Mouse (Mus musculus) midbrain, postnatal 0 days (tissue): ENCODE results near the gene Itpr1. TPM values are rescaled to one million over a fixed set of nuclear protein-coding genes. Genes with fewer than 3 reads are reported as not detected.

Experiments
- ATAC-seq: fragments of 200-750 bp; cut with Nextera tagmentation; 2 replicates; pipeline ENCODE4 v1.8.0; 2017; ENCODE audit warnings: moderate number of reproducible peaks, mild to moderate bottlenecking, moderate TSS enrichment, moderate library complexity; ENCODE audit not compliant: low FRiP score
- DNase-seq: peaks from one replicate; pipeline ENCODE4 v3.0.0-alpha.2; 2015; ENCODE audit warnings: low spot score
- H3K27ac ChIP-seq: fragments of 300-500 bp; sonication (generic); 2 replicates; pipeline ENCODE4 v1.5.1; 2014; ENCODE audit warnings: low read depth, mild to moderate bottlenecking, low read length, mixed read lengths
- H3K27me3 ChIP-seq: fragments of 300-500 bp; sonication (generic); 2 replicates; pipeline ENCODE4 v1.6.1; 2014; ENCODE audit warnings: low read length, control low read depth, mixed read lengths; ENCODE audit not compliant: insufficient read depth
- H3K36me3 ChIP-seq: fragments of 300-500 bp; sonication (generic); 2 replicates; pipeline ENCODE4 v1.6.1; 2014; ENCODE audit warnings: low read length, control low read depth, mixed read lengths; ENCODE audit not compliant: insufficient read depth
- H3K4me1 ChIP-seq: fragments of 300-500 bp; sonication (generic); 2 replicates; pipeline ENCODE4 v1.6.1; 2014; ENCODE audit warnings: mild to moderate bottlenecking, control low read depth, antibody characterized with exemption, low read length, mixed read lengths; ENCODE audit not compliant: insufficient read depth
- H3K4me2 ChIP-seq: fragments of 300-500 bp; sonication (generic); 2 replicates; pipeline ENCODE4 v1.6.1; 2014; ENCODE audit warnings: low read depth, mild to moderate bottlenecking, low read length, mixed read lengths; ENCODE audit not compliant: poor library complexity, severe bottlenecking
- H3K4me3 ChIP-seq: fragments of 300-500 bp; sonication (generic); 2 replicates; pipeline ENCODE4 v1.5.1; 2014; ENCODE audit warnings: low read depth, mild to moderate bottlenecking, low read length, moderate library complexity
- H3K9ac ChIP-seq: fragments of 300-500 bp; sonication (generic); replicated peaks from 2 replicates; pipeline ENCODE4 v1.6.1; 2014; ENCODE audit warnings: mild to moderate bottlenecking, low read length, moderate library complexity, mixed read lengths; ENCODE audit not compliant: poor library complexity, severe bottlenecking
- H3K9me3 ChIP-seq: fragments of 300-500 bp; sonication (generic); 2 replicates; pipeline ENCODE4 v1.6.1; 2016; ENCODE audit warnings: low read length, control low read depth
- CTCF ChIP-seq: IDR thresholded peaks from 2 replicates; pipeline ENCODE4 v1.5.1; 2016; ENCODE audit warnings: antibody characterized with exemption, mild to moderate bottlenecking
- WGBS: fragments of 180-500 bp; shearing (Covaris S2); extraction: QIAGEN DNeasy Blood & Tissue Kit; methylation state at CpG from one replicate; pipeline ENCODE4 v1.1.7; 2014; 5-methylcytosine and 5-hydroxymethylcytosine counted together
- polyA plus RNA-seq: library from polyadenylated mRNA; unstranded; fragments of >200 nt; fragmentation: Nextera tagmentation; extraction: Ambion mirVana; gene quantifications from 2 replicates; pipeline ENCODE4 v1.2.1, GENCODE M21; 2015
- total RNA-seq: library from RNA; depleted of rRNA; stranded (reverse); fragments of >200 nt; gene quantifications from 2 replicates; pipeline ENCODE4 v1.2.3, GENCODE M21; 2014

Itpr1 gene
- total and polyA plus RNA-seq, 2 experiments from 2014 or later: 3.3 to 23.2 TPM

DNA sequence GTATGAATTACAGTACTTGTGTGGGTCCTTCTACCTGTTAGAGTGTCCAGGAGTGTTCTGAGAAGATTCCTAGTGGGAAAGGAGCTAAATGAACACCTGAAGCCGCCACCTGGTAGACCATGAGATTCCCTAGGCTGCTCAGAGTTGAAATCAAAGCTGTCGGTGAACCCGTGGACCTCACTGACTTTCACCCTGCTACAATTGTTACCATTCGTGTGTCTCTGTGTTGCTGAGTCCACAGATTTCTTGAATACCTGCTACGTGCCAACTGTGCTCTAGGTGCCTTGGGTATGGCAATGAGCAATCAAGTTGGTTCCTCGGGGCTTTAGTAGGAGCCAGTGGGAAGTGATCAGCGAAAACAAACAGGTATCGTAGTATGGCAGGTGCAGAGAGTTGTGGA is 3.9 kb downstream of the Itpr1 start:
- Histone ChIP-seq H3K4me1 (no peaks in the 10 kb centered on the region), H3K27ac (no peak overlapping the region), H3K36me3 (no peaks in the 10 kb centered on the region), H3K9ac (no peak overlapping the region), H3K4me3 (no peak overlapping the region), H3K4me2 (no peak overlapping the region), H3K27me3 (no peaks in the 10 kb centered on the region), H3K9me3 (no peaks in the 10 kb centered on the region)
- DNase-seq: no peak
- WGBS: 96% methylated on average over 8 of the region's 8 CpGs
- no peak for TF ChIP-seq CTCF
- ATAC-seq: no peak

DNA sequence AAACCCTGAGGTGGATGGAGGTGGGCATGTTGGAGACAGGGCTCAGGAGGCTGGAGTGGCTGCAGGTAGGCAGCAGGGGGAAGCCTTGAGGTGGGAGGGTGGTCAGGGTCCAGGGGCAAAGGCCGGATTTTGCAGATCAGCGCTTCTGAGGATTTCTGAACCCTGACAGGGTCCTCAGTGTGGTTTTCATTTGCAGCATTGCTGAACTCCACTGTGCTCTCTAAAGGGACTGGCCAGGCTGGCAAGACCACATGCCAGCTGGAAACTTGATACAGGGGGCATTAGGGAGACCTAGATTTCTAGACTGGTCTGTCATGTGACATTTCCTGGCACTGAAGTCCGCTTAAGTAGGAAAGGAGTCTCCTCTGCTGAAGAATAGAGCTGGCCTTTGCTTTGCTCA is 5.1 kb downstream of the Itpr1 start:
- no peaks in the 10 kb centered on the region for H3K9me3 ChIP-seq
- no peak for TF ChIP-seq CTCF
- H3K4me1 ChIP-seq: no peaks in the 10 kb centered on the region

DNA sequence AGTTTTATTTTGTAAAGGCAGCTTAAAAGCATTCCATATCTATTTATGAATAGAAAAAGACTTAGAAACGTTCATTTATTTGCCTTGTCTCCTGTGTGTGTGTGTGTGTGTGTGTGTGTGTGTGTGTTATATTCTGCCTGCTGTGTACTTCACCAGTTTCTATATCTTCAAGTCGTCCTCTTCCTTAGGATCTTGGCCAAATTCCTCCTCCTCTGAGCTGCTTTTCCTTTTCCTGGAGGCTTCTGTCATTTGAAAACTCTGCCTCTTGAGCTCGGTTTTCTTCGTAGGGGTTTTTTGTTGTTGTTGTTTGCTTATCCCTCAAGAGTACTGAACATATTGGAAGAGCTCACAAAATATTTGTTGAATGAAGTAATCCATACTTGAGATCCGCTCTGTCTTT is 9.5 kb downstream of the Itpr1 start:
- no peak overlapping the region for H3K9ac ChIP-seq
- no peak for ATAC-seq
- H3K9me3 ChIP-seq: no peaks in the 10 kb centered on the region
- 61% methylated on average over 5 of the region's 5 CpGs for WGBS
- H3K27ac ChIP-seq: no peak overlapping the region
- DNase-seq: no peak
- H3K27me3 ChIP-seq: no peaks in the 10 kb centered on the region
- no peaks in the 10 kb centered on the region for H3K4me1 ChIP-seq
- H3K4me3 ChIP-seq: no peak overlapping the region
- no peaks in the 10 kb centered on the region for H3K36me3 ChIP-seq
- TF ChIP-seq CTCF: no peak
- H3K4me2 ChIP-seq: no peak overlapping the region

More for the DNA sequence above, 5.1 kb downstream of the Itpr1 start:
- WGBS: 76% methylated on average over 3 of the region's 3 CpGs
- no peaks in the 10 kb centered on the region for H3K36me3 ChIP-seq
- H3K4me3 ChIP-seq: no peak overlapping the region
- H3K9ac ChIP-seq: no peak overlapping the region
- no peak for DNase-seq
- no peak overlapping the region for H3K27ac ChIP-seq
- H3K27me3 ChIP-seq: no peaks in the 10 kb centered on the region
- ATAC-seq: no peak
- no peak overlapping the region for H3K4me2 ChIP-seq

DNA sequence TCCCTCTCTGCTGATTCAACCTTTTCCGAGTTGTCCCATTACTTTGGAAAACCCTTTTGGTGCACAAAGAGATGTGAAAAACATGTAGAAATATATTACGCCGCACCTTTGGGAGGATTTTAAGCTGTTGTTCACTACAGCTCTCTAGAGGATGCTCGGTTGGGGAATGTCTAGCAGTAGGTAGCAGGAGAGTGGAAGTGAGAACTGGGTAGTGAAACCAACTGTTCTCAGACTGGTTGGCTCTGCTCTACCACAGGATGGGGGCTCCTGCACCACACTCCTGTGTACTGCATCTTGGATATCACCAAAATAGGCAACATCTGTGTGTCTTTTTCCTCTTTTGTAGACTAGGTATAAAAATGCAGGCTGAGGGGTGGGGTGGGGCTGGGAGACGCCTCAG is 10.0 kb downstream of the Itpr1 start:
- Histone ChIP-seq H3K36me3 (no peaks in the 10 kb centered on the region), H3K4me3 (no peak overlapping the region), H3K9ac (no peak overlapping the region), H3K4me2 (no peak overlapping the region), H3K27ac (no peak overlapping the region), H3K4me1 (no peaks in the 10 kb centered on the region), H3K27me3 (no peaks in the 10 kb centered on the region), H3K9me3 (no peaks in the 10 kb centered on the region)
- DNase-seq (no peak), ATAC-seq (no peak)
- no peak for TF ChIP-seq CTCF
- 91% methylated on average over 5 of the region's 5 CpGs for WGBS

DNA sequence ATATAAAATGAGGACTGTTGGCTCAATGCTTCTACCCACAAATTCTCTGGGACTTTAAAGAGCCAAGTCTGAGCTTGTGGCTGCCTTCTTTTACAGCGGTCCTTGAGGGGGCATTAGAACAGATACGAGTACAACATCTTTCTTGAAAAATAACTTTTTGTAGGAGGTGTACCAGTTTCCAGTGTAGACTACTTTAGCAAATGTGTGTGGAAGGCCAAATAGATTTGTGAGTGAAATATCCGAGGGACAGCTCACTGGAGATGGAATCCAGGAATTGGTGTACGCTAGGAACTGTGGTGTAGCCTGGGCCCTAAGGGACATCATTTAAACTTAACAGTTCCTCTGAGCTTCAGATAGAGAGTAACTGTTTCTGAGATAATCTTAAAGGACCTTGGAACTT is 11.5 kb downstream of the Itpr1 start:
- H3K27me3 ChIP-seq: no peaks in the 10 kb centered on the region
- no peak overlapping the region for H3K4me2 ChIP-seq
- no peak overlapping the region for H3K9ac ChIP-seq
- H3K4me1 ChIP-seq: no peaks in the 10 kb centered on the region
- TF ChIP-seq CTCF: no peak
- no peak overlapping the region for H3K4me3 ChIP-seq
- no peak overlapping the region for H3K27ac ChIP-seq
- H3K36me3 ChIP-seq: no peaks in the 10 kb centered on the region
- 97% methylated on average over 4 of the region's 4 CpGs for WGBS
- no peaks in the 10 kb centered on the region for H3K9me3 ChIP-seq
- DNase-seq: no peak
- ATAC-seq: no peak

GRCm38 (mm10) chr6:108225027-108225426 is 12.1 kb downstream of the Itpr1 start:
- Histone ChIP-seq H3K27ac (no peak overlapping the region), H3K27me3 (no peaks in the 10 kb centered on the region)

More at GRCm38 (mm10) chr6:108225027-108225426, 12.1 kb downstream of the Itpr1 start:
- 95% methylated on average over 2 of the region's 2 CpGs for WGBS
- TF ChIP-seq CTCF: no peak
- Histone ChIP-seq H3K36me3 (no peaks in the 10 kb centered on the region), H3K9ac (no peak overlapping the region), H3K4me2 (no peak overlapping the region), H3K4me1 (no peaks in the 10 kb centered on the region), H3K4me3 (no peak overlapping the region), H3K9me3 (no peaks in the 10 kb centered on the region)
- no peak for DNase-seq
- no peak for ATAC-seq
